Mouse (Mus musculus) lung, postnatal 0 days (tissue): ENCODE data around the gene Gm42715.

Source experiments
- CTCF ChIP-seq: IDR thresholded peaks from 2 replicates; pipeline ENCODE4 v1.5.1; 2016; ENCODE audit warnings: antibody characterized with exemption, mild to moderate bottlenecking
- EP300 ChIP-seq: IDR thresholded peaks from 2 replicates; pipeline ENCODE4 v1.6.1; 2016; ENCODE audit warnings: antibody characterized with exemption, mild to moderate bottlenecking, control low read depth

GRCm38 (mm10) chr7:127470011-127470715, 49.2 kb upstream of the Gm42715 start:
- TF ChIP-seq CTCF (no peak), EP300 (no peak)
